Mouse (Mus musculus) layer of hippocampus, postnatal 10 days (tissue): ENCODE data around the gene Gm6812. TPM values are rescaled to one million over a fixed set of nuclear protein-coding genes. Genes with fewer than 3 reads are reported as not detected.
"Not testable (repeated sequence)": the region's sequence is repeated elsewhere in the genome, so short reads cannot be mapped to it uniquely, and the experiment has no call there.

Source experiments
- DNase-seq, 2 experiments: peaks; one replicate each; pipeline ENCODE4 v3.0.0; 2021; ENCODE audit warnings: low spot score in 2 of 2
- long read RNA-seq: library from polyadenylated mRNA; stranded (forward); transcript quantifications from one replicate; pipeline ENCODE4 v2.0.0, GENCODE M21; 2023
- total RNA-seq, 2 experiments: library from RNA; stranded (reverse); gene quantifications; 2 replicates each; pipeline ENCODE4 v1.2.3; 2021

The Gm6812 gene
- not detected for total RNA-seq
- long read RNA-seq, result 0 reads

- DNase-seq, result not testable (repeated sequence)
Measured at GRCm38 (mm10) chrX:68892953-68893352, at the start of gene Gm6812. Gene Gm6812 (minus strand): TSS chrX:68893053.

GRCm38 (mm10) chrX:68865145-68865544 lies 27.7 kb downstream of the Gm6812 start:
- no peak for DNase-seq

Other genes starting within 250 kb of the Gm6812 start
- gene Fmr1, start 214.5 kb downstream of the Gm6812 start, total RNA-seq, result 10 to 100 TPM; 58.0 to 60.1 TPM
- under 1 TPM in 1 of 2 experiments, not detected in 1; 0.58 TPM for gene Fmr1nb, start 131.2 kb downstream of the Gm6812 start, total RNA-seq
- under 1 TPM; 0.47 to 0.89 TPM for gene Gm14698, start 72.0 kb downstream of the Gm6812 start, total RNA-seq